Mouse (Mus musculus) c-Kit-positive CD71-positive TER-119-negative erythroid progenitor cells, embryonic 14.5 days (primary cell): ENCODE results near the gene Dph2.

Experiments used
- DNase-seq: peaks from one replicate; pipeline ENCODE4 v3.0.0-alpha.2; 2013; ENCODE audit warnings: low read depth

The Dph2 gene

GRCm38 (mm10) chr4:117891738-117892161 is at the start of gene Dph2:
Gene Dph2 (minus strand): TSS chr4:117892032.
- peak; percentile 86 for DNase-seq

- DNase-seq = no peak
Measured at GRCm38 (mm10) chr4:117936964-117937363, 45.1 kb upstream of the Dph2 start.

- DNase-seq = no peak
Measured at GRCm38 (mm10) chr4:117934081-117934480, 42.2 kb upstream of the Dph2 start.

- DNase-seq = no peak
Measured at GRCm38 (mm10) chr4:117933248-117933647, 41.4 kb upstream of the Dph2 start.

GRCm38 (mm10) chr4:117929391-117929881 is 37.6 kb upstream of the Dph2 start, which contains the start of gene Artn:
Gene Artn (minus strand): TSS chr4:117929763.
- DNase-seq = no peak

GRCm38 (mm10) chr4:117928699-117929241 is 36.9 kb upstream of the Dph2 start:
- peak; percentile 83 for DNase-seq

- peak; percentile 34 for DNase-seq
Measured at GRCm38 (mm10) chr4:117928234-117928633, 36.4 kb upstream of the Dph2 start.

- DNase-seq = no peak
Measured at GRCm38 (mm10) chr4:117926545-117927482, 35.0 kb upstream of the Dph2 start.

- no peak for DNase-seq
Measured at GRCm38 (mm10) chr4:117924916-117925315, 33.1 kb upstream of the Dph2 start.

GRCm38 (mm10) chr4:117923450-117923849 is 31.6 kb upstream of the Dph2 start:
- DNase-seq = no peak

GRCm38 (mm10) chr4:117921358-117921757 is 29.5 kb upstream of the Dph2 start:
- DNase-seq = no peak

- DNase-seq = no peak
Measured at GRCm38 (mm10) chr4:117918762-117919161, 26.9 kb upstream of the Dph2 start.

GRCm38 (mm10) chr4:117918261-117918660 is 26.4 kb upstream of the Dph2 start:
- no peak for DNase-seq

GRCm38 (mm10) chr4:117917847-117918246 is 26.0 kb upstream of the Dph2 start:
- DNase-seq = no peak

GRCm38 (mm10) chr4:117917402-117917801 is 25.6 kb upstream of the Dph2 start:
- no peak for DNase-seq

GRCm38 (mm10) chr4:117916386-117916785 is 24.6 kb upstream of the Dph2 start:
- no peak for DNase-seq

GRCm38 (mm10) chr4:117915489-117916105 is 23.8 kb upstream of the Dph2 start:
- peak; percentile 30 for DNase-seq

- peak; percentile 87 for DNase-seq
Measured at GRCm38 (mm10) chr4:117914591-117915442, 23.0 kb upstream of the Dph2 start, which contains the start of gene Ipo13. Gene Ipo13 (minus strand): TSS chr4:117914999.

GRCm38 (mm10) chr4:117914031-117914430 is 22.2 kb upstream of the Dph2 start:
- DNase-seq = no peak

GRCm38 (mm10) chr4:117913421-117913820 is 21.6 kb upstream of the Dph2 start:
- no peak for DNase-seq

GRCm38 (mm10) chr4:117912685-117913273 is 20.9 kb upstream of the Dph2 start:
- DNase-seq = no peak
